ENCODE assay signal across 21 mouse cellular contexts in genomic region chr5:128815629-128816028, GRCm38 (mm10).
DNase-seq lines count a peak whose midpoint lies in the region; ATAC-seq and TF ChIP-seq lines count a peak whose summit lies in the region.
"Had no signal": no experiment of that assay in that cellular context is flagged by ENCODE, and none has a peak within 500 bp of the region (broad histone marks: within the 10 kb centered on the region; RNA-seq: fewer than 3 reads in every experiment).

No protein-coding gene starts in this region.

- no peaks in the 10 kb centered on the region for H3K36me3 ChIP-seq in forebrain, embryonic 13.5 days (ENCODE audit: poor library complexity, severe bottlenecking)
- no peaks in the 10 kb centered on the region for H3K36me3 ChIP-seq in forebrain, embryonic 10.5 days (replicated peaks)
- no peaks in the 10 kb centered on the region for H3K36me3 ChIP-seq in neural tube, embryonic 13.5 days
- no peaks in the 10 kb centered on the region for H3K36me3 ChIP-seq in forebrain, postnatal 0 days (ENCODE audit: insufficient read depth)
- H3K36me3 ChIP-seq: embryonic facial prominence, embryonic 10.5 days; hindbrain, embryonic 13.5 days; limb, embryonic 15.5 days; midbrain, embryonic 13.5 days; neural tube, embryonic 12.5 days had no signal

- peak; percentile 36; the same call in 1 of the 2 replicates for ATAC-seq in forebrain, embryonic 13.5 days
- no peak for ATAC-seq in neural tube, embryonic 13.5 days (ENCODE audit: low read depth)
- peak; percentile 63; the same call in 1 of the 2 replicates for ATAC-seq in forebrain, postnatal 0 days
- ATAC-seq: activated CD4-positive, CD25-positive, alpha-beta regulatory T cell, adult 4 months; midbrain, embryonic 13.5 days had no signal

- DNase-seq in forebrain, embryonic 10.5 days (ENCODE audit: extremely low spot score, low spot score), result no peak
- peak; percentile 40 to 64 for DNase-seq in layer of hippocampus, postnatal 14 days (ENCODE audit: low spot score in 2 of 2)
- no peak for DNase-seq in layer of hippocampus, adult 9-10 months (ENCODE audit: low spot score)
- DNase-seq in neural tube, embryonic 10.5 days (ENCODE audit: extremely low spot score, low spot score), result no peak
- DNase-seq in forebrain, postnatal 0 days, result peak; percentile 74
- DNase-seq in gastrocnemius, postnatal 10 days, result no peak
- DNase-seq: adrenal gland, adult 8-10 months; cerebellum, adult 8-10 months; kidney, adult 18-20 months; kidney, postnatal 4 days; lung, embryonic 14.5 days; thymus, postnatal 14 days had no signal

- no peak for TF ChIP-seq CTCF in forebrain, postnatal 0 days (IDR thresholded peaks at IDR 0.05; ENCODE audit: low read depth)

- no peak overlapping the region for H3K9ac ChIP-seq in forebrain, embryonic 13.5 days
- H3K9ac ChIP-seq in neural tube, embryonic 13.5 days, result no peak overlapping the region
- no peak overlapping the region for H3K9ac ChIP-seq in forebrain, postnatal 0 days
- H3K9ac ChIP-seq: hindbrain, embryonic 13.5 days; limb, embryonic 15.5 days; liver, embryonic 14.5 days; lung, embryonic 14.5 days; midbrain, embryonic 13.5 days; neural tube, embryonic 12.5 days had no signal

- H3K4me1 ChIP-seq in forebrain, embryonic 13.5 days, result peaks cover 32% of the 10 kb centered on the region
- H3K4me1 ChIP-seq in forebrain, embryonic 10.5 days, result peaks cover 17% of the 10 kb centered on the region
- peaks cover 44% of the 10 kb centered on the region for H3K4me1 ChIP-seq in neural tube, embryonic 13.5 days (replicated peaks)
- peaks cover 3% of the 10 kb centered on the region; the same call in 1 of the 2 replicates for H3K4me1 ChIP-seq in forebrain, postnatal 0 days (ENCODE audit: insufficient read depth)
- H3K4me1 ChIP-seq: embryonic facial prominence, embryonic 10.5 days had no signal

- H3K27ac ChIP-seq in forebrain, embryonic 13.5 days, result peak overlapping the region; percentile 32; the same call in 1 of the 2 replicates
- H3K27ac ChIP-seq in forebrain, embryonic 10.5 days, result no peak overlapping the region
- H3K27ac ChIP-seq in neural tube, embryonic 13.5 days (replicated peaks), result peak overlapping the region; percentile 42
- H3K27ac ChIP-seq in forebrain, postnatal 0 days (ENCODE audit: low read depth, low read length), result 0 out of 2 replicates have a peak overlapping the region, but pooled peaks have one; percentile 29
- H3K27ac ChIP-seq: embryonic facial prominence, embryonic 10.5 days; hindbrain, embryonic 13.5 days; limb, embryonic 15.5 days; liver, embryonic 14.5 days; neural tube, embryonic 12.5 days had no signal

- H3K4me2 ChIP-seq in forebrain, embryonic 13.5 days, result no peak overlapping the region
- no peak overlapping the region for H3K4me2 ChIP-seq in neural tube, embryonic 13.5 days
- no peak overlapping the region for H3K4me2 ChIP-seq in forebrain, postnatal 0 days (ENCODE audit: low read depth)
- H3K4me2 ChIP-seq: hindbrain, embryonic 13.5 days; limb, embryonic 15.5 days; lung, embryonic 14.5 days; midbrain, embryonic 13.5 days; neural tube, embryonic 12.5 days had no signal

- peaks cover 4% of the 10 kb centered on the region; the same call in 1 of the 2 replicates for H3K27me3 ChIP-seq in forebrain, embryonic 13.5 days
- peaks cover 16% of the 10 kb centered on the region for H3K27me3 ChIP-seq in forebrain, embryonic 10.5 days (ENCODE audit: poor library complexity, severe bottlenecking)
- no peaks in the 10 kb centered on the region for H3K27me3 ChIP-seq in neural tube, embryonic 13.5 days
- no peaks in the 10 kb centered on the region for H3K27me3 ChIP-seq in forebrain, postnatal 0 days (ENCODE audit: insufficient read depth, low read length)
- H3K27me3 ChIP-seq: hindbrain, embryonic 13.5 days; limb, embryonic 15.5 days; neural tube, embryonic 12.5 days had no signal

- H3K4me3 ChIP-seq in forebrain, embryonic 13.5 days, result no peak overlapping the region
- H3K4me3 ChIP-seq in forebrain, embryonic 10.5 days, result no peak overlapping the region
- no peak overlapping the region for H3K4me3 ChIP-seq in neural tube, embryonic 13.5 days
- no peak overlapping the region for H3K4me3 ChIP-seq in forebrain, postnatal 0 days (ENCODE audit: low read depth, low read length)
- H3K4me3 ChIP-seq: embryonic facial prominence, embryonic 10.5 days; hindbrain, embryonic 13.5 days; limb, embryonic 15.5 days; midbrain, embryonic 13.5 days; neural tube, embryonic 12.5 days had no signal

- no peaks in the 10 kb centered on the region for H3K9me3 ChIP-seq in forebrain, embryonic 13.5 days (replicated peaks)
- no peaks in the 10 kb centered on the region for H3K9me3 ChIP-seq in forebrain, embryonic 10.5 days
- H3K9me3 ChIP-seq in neural tube, embryonic 13.5 days, result no peaks in the 10 kb centered on the region
- H3K9me3 ChIP-seq in forebrain, postnatal 0 days (ENCODE audit: low read length), result no peaks in the 10 kb centered on the region
- H3K9me3 ChIP-seq: embryonic facial prominence, embryonic 10.5 days; hindbrain, embryonic 13.5 days; limb, embryonic 15.5 days; midbrain, embryonic 13.5 days; neural tube, embryonic 12.5 days had no signal

- WGBS in forebrain, embryonic 13.5 days, result 43% methylated on average over 8 of the region's 8 CpGs
- WGBS in forebrain, embryonic 10.5 days, result 79% methylated on average over 8 of the region's 8 CpGs
- 63% methylated on average over 8 of the region's 8 CpGs for WGBS in neural tube, embryonic 13.5 days
- WGBS in forebrain, postnatal 0 days, result 20% methylated on average over 8 of the region's 8 CpGs

Comparison
In these comparisons a context has a peak if more than half of its experiments do, and no peak if none do; other contexts are left out.
1. DNase-seq: peak in layer of hippocampus, postnatal 14 days (2 of 2) and forebrain, postnatal 0 days (single experiment); none in forebrain, embryonic 10.5 days (single experiment), layer of hippocampus, adult 9-10 months (single experiment), neural tube, embryonic 10.5 days (single experiment) and gastrocnemius, postnatal 10 days (single experiment).